Mouse (Mus musculus): ENCODE measurements around the gene Zfp341.

DNA sequence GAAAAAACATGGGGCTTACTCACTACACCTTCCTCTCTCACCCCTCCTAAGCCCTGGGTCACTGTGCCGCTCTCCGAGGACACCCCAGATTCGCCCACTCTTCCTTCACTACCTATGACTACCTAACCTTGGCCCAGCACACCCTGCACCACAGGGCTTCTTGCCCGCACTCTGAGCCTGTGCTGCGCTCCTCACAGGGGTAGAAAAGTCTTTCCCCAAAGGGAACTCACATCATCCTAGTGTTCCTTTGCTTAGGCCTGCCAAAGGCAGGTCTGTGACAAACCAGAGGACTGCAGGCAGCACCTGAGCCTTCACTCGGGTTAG, 35.4 kb upstream of the Zfp341 start:
- no peak for TF ChIP-seq CTCF (IDR thresholded peaks at IDR 0.05; ENCODE audit: low read depth)
- no peak for TF ChIP-seq EP300 (IDR thresholded peaks at IDR 0.05; ENCODE audit: low read depth)
